12 mouse cellular contexts compared by ENCODE assay signal in the genomic region with DNA sequence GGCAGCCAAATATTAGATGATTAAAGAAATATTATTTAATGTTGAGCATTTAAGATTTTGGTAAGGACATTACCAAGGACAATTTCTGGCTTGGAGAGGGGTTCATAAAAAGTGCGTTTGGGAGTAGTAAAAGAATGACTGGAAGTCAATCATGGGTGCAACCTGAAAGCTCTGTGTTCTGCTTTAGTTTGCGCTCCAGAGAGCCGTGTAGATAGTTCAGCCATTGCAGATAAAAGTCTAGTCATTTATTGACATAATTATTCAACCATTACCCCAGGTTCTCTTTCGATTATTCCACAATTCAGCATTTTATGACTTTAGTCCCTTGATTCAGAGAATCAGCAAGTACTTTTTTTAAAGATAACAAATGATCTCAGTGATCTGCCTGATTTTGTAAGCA. TPM values are rescaled to one million over a fixed set of nuclear protein-coding genes. Genes with fewer than 3 reads are reported as not detected.
"Had no signal": no experiment of that assay in that cellular context is flagged by ENCODE, and none has a peak within 500 bp of the region (broad histone marks: within the 10 kb centered on the region; RNA-seq: fewer than 3 reads in every experiment).

No protein-coding gene starts in this region.

RNA-seq across cellular contexts. Expression of a gene that starts 31.6 kb away (rescaled TPM):
- polyA plus RNA-seq: neural tube, embryonic 13.5 days; neural tube, embryonic 14.5 days; neural tube, embryonic 15.5 days; small intestine, adult 2 months; spleen, adult 2 months; stomach, embryonic 14.5 days; stomach, embryonic 15.5 days; stomach, postnatal 0 days; testis, adult 2 months; thymus, adult 2 months; thymus, postnatal 0 days; urinary bladder, adult 2 months had no signal

RNA-seq across cellular contexts. Expression of a gene that starts 50.8 kb away (rescaled TPM):
- polyA plus RNA-seq: neural tube, embryonic 13.5 days; neural tube, embryonic 14.5 days; neural tube, embryonic 15.5 days; spleen, adult 2 months; testis, adult 2 months; thymus, adult 2 months; thymus, postnatal 0 days; urinary bladder, adult 2 months had no signal
